Mouse (Mus musculus) ES-Bruce4 (cell line): Measurements from ENCODE around the gene Tmem268. TPM values are rescaled to one million over a fixed set of nuclear protein-coding genes. Genes with fewer than 3 reads are reported as not detected.

Experiments
- H3K27ac ChIP-seq: 2 replicates; pipeline ENCODE4 v1.5.1; 2012; ENCODE audit warnings: low read length, inconsistent platforms; ENCODE audit not compliant: insufficient read depth
- H3K27me3 ChIP-seq: 2 replicates; pipeline ENCODE4 v1.6.1; 2012; ENCODE audit warnings: mild to moderate bottlenecking, low read length, inconsistent platforms; ENCODE audit not compliant: control insufficient read depth, poor library complexity, insufficient read depth, severe bottlenecking
- H3K36me3 ChIP-seq: 2 replicates; pipeline ENCODE4 v1.6.1; 2012; ENCODE audit warnings: inconsistent platforms, mild to moderate bottlenecking, low read length, moderate library complexity; ENCODE audit not compliant: control insufficient read depth, poor library complexity, insufficient read depth, severe bottlenecking
- H3K4me1 ChIP-seq: one replicate; pipeline ENCODE4 v1.8.1; 2011; ENCODE audit warnings: low read length; ENCODE audit not compliant: control insufficient read depth, insufficient read depth
- H3K4me3 ChIP-seq: 2 replicates; pipeline ENCODE4 v1.5.1; 2011; ENCODE audit warnings: low read depth, mild to moderate bottlenecking, low read length
- H3K9ac ChIP-seq: 2 replicates; pipeline ENCODE4 v1.6.1; 2012; ENCODE audit warnings: low read depth, mild to moderate bottlenecking, inconsistent platforms; ENCODE audit not compliant: poor library complexity, severe bottlenecking
- H3K9me3 ChIP-seq: replicated peaks from 2 replicates; pipeline ENCODE4 v1.6.1; 2012; ENCODE audit warnings: mild to moderate bottlenecking, low read length, inconsistent platforms; ENCODE audit not compliant: control insufficient read depth, poor library complexity, insufficient read depth, severe bottlenecking
- CTCF ChIP-seq: IDR thresholded peaks from one replicate; pipeline ENCODE4 v1.8.1; 2011; ENCODE audit warnings: low read depth, low read length
- EP300 ChIP-seq: IDR thresholded peaks from 2 replicates; pipeline ENCODE4 v1.6.1; 2011; ENCODE audit warnings: low read depth, low read length; ENCODE audit not compliant: insufficient read depth
- POLR2A ChIP-seq: IDR thresholded peaks from one replicate; pipeline ENCODE4 v1.8.1; 2011; ENCODE audit warnings: low read length; ENCODE audit not compliant: insufficient read depth
- polyA plus RNA-seq: library from polyadenylated mRNA; stranded (reverse); fragments of >200 nt; gene quantifications from 2 replicates; pipeline ENCODE4 v1.2.4, GENCODE M21; 2011; ENCODE audit warnings: low read depth; ENCODE audit not compliant: missing spikeins, insufficient read depth, insufficient read length

Tmem268 gene
- polyA plus RNA-seq: 4.4 and 8.9 TPM in 2 replicates

DNA sequence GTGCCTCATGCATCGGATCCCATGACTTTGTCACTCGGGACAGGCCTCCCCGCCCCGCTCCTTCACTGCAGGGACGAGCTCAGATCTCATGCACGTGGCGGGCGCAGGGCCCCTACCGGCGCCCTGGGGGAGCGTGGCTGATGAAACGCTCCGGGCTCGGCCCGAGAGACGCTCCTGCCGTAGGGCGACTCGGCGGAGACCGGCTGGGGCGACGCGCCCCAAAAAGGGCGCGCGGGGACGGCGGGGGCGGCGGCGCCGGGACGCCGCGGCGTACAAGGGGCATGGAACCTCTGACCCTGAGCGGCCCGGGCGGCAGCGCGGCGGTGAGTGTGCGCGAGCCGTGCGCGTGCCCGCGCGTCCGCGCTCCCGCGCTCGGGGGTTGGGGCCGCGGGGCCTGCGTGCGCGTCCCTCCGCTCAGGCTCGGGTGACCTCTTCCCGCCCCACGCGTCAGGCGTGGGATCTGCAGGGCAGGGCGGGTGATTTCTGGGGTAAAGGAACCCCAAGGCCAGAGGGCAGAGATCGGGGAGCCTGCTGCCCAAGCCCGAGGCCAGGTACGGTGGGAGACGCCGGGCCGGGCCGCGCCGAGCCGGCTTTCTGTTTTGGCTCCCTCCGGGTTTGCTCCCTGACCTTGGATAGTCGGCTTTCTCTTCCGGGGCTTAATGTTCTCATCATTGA is at the start of gene Tmem268:
Gene Tmem268 (plus strand): TSS at position 375 of the 675 bp plus-strand sequence.
- Histone ChIP-seq H3K27ac (no peak within 1 kb of the TSS), H3K4me3 (peak within 1 kb of the TSS; percentile 74), H3K9me3 (no peaks in the 10 kb centered on the region), H3K9ac (peak within 1 kb of the TSS; percentile 90), H3K4me1 (peaks cover 2% of the 10 kb centered on the region), H3K36me3 (no peaks in the 10 kb centered on the region), H3K27me3 (no peaks in the 10 kb centered on the region)
- TF ChIP-seq CTCF (no peak), POLR2A (peak; percentile 53)

DNA sequence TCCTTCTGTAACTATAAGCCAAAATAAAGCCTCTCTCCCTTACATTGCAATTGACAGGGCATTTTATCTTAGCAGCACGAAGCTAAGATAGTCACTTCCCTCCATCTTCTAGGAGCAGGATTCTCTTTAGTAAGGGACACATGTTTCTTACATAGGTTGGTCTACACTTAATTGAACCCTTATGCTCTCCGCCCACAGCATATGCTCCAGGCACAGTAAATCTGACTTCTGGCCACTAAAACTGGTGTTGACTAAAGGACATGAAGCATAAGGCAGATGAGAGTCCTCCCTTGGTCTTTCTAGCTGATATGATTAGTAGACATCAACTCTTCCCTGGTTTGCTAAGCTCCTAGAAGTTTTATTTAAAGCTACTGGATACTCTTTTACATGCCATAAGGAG is 45.7 kb upstream of the Tmem268 start:
- no peaks in the 10 kb centered on the region; the same call in none of the 2 replicates for H3K27me3 ChIP-seq
- H3K36me3 ChIP-seq: no peaks in the 10 kb centered on the region
- no peak overlapping the region for H3K27ac ChIP-seq

DNA sequence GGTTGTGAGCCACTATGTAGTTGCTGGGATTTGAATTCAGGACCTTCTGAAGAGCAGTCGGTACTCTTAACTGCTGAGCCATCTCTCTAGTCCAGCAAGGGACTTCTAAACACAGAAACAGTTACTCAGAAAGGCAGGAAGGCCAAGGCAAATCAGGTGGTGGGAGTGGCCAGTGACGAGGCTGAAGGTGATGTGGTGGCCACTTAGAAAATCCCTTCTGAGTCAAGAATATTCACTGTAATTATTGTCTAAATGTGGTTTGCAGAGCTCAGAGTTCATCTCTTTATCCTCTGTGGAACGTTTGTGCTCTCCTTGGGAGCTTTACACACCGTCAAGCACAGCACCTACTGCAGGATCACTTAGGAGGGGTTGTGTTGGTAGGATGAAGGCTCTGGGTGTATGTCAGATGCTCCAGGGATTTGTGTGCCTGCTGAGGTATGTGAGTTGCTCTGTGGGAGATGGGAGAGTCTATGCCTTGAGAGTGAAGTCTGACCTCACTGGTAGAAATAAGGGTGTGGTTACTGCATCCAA is 44.1 kb upstream of the Tmem268 start:
- no peaks in the 10 kb centered on the region for H3K36me3 ChIP-seq
- H3K4me3 ChIP-seq: no peak overlapping the region
- H3K9ac ChIP-seq: no peak overlapping the region
- H3K27me3 ChIP-seq: no peaks in the 10 kb centered on the region; the same call in none of the 2 replicates
- H3K4me1 ChIP-seq: no peaks in the 10 kb centered on the region
- H3K27ac ChIP-seq: no peak overlapping the region
- H3K9me3 ChIP-seq: no peaks in the 10 kb centered on the region
- TF ChIP-seq CTCF (no peak), POLR2A (no peak), EP300 (no peak)

More for the DNA sequence above, 45.7 kb upstream of the Tmem268 start:
- no peak for TF ChIP-seq EP300
- TF ChIP-seq POLR2A: no peak
- TF ChIP-seq CTCF: no peak
- Histone ChIP-seq H3K4me3 (no peak overlapping the region), H3K4me1 (no peaks in the 10 kb centered on the region), H3K9ac (no peak overlapping the region), H3K9me3 (no peaks in the 10 kb centered on the region)

DNA sequence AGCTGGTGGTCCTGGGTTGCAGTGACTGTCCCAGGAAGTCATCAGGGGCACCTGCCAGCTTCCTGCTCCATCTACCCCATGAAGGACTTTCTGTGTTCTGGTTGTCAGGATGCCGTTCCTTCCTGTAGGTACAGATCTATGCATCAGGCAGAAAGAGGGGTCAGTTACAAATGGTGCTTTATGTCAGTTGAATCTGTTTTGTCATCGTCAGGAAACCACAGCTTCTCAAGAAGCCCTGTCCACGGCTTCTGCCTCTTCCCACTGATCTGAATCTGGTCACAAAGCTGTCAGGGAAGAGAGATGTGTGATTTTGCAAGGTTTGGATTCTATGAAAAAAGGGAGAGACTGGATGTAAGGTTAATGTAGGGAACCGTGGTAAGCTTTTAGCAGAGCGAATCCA is 43.6 kb upstream of the Tmem268 start:
- no peak overlapping the region for H3K9ac ChIP-seq
- no peak overlapping the region for H3K4me3 ChIP-seq
- H3K4me1 ChIP-seq: no peaks in the 10 kb centered on the region
- TF ChIP-seq POLR2A: no peak
- no peak for TF ChIP-seq EP300
- no peak for TF ChIP-seq CTCF
- H3K27ac ChIP-seq: no peak overlapping the region
- no peaks in the 10 kb centered on the region for H3K9me3 ChIP-seq
- no peaks in the 10 kb centered on the region; the same call in none of the 2 replicates for H3K27me3 ChIP-seq
- H3K36me3 ChIP-seq: no peaks in the 10 kb centered on the region

DNA sequence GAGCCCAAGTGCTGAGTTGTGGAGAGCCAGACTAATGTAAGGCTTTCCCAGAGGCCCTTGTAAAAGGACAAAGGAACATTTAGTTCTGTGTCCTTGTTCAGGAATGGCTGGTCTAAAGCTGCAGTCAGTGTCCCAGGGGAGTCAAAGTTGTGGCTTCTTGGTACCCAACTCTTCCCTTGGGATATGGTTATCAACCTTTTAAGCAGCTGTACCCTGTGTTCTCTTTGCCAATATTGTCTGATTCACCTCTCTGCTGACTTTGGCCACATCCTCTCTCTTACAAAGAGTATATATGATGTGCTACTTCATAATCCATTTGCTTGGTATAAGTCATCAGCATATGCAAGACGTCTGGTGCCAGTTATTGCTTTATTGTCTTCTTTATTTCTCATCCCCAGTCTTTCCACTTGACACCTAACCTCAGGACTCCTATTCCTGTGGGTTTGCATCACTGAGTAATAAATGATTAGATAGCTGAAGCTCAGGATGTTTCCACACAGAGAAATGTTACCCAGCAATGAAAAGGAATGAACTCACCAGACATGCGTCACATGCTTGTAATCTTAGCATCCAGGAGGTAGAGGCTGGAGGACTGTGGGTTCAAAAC is 36.7 kb upstream of the Tmem268 start:
- H3K27me3 ChIP-seq: no peaks in the 10 kb centered on the region
- H3K9ac ChIP-seq: no peak overlapping the region
- H3K4me1 ChIP-seq: no peaks in the 10 kb centered on the region
- no peaks in the 10 kb centered on the region for H3K36me3 ChIP-seq
- H3K4me3 ChIP-seq: no peak overlapping the region
- H3K27ac ChIP-seq: no peak overlapping the region
- H3K9me3 ChIP-seq: no peaks in the 10 kb centered on the region
- no peak for TF ChIP-seq EP300
- no peak for TF ChIP-seq CTCF
- TF ChIP-seq POLR2A: no peak

DNA sequence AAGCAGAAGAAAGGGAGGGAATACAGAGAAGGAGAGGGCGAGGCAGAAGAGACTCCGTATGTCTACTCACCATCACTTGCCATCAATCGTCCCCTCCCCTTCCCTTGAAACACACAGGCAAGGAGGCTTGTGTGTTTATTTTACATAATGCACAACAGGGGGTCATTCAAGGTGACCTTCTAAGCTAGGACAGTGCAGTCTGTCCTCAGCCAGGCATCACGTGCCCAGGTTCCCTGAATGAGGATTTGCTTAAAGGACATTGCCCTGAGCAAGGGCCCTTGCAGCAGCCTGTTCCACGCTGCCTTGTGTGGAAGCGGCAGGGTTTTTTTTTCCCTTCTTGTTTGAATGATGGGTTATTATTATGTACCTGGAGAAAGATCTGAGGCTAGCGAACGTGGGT is 33.1 kb upstream of the Tmem268 start:
- no peaks in the 10 kb centered on the region for H3K27me3 ChIP-seq
- H3K27ac ChIP-seq: no peak overlapping the region
- TF ChIP-seq POLR2A (no peak), EP300 (no peak), CTCF (no peak)
- H3K9ac ChIP-seq: no peak overlapping the region
- no peak overlapping the region for H3K4me3 ChIP-seq
- no peaks in the 10 kb centered on the region for H3K9me3 ChIP-seq
- no peaks in the 10 kb centered on the region for H3K36me3 ChIP-seq
- H3K4me1 ChIP-seq: no peaks in the 10 kb centered on the region
